Mouse (Mus musculus): ENCODE data around the gene 2310033P09Rik. TPM values are rescaled to one million over a fixed set of nuclear protein-coding genes. Genes with fewer than 3 reads are reported as not detected.
"Not testable (repeated sequence)": the region's sequence is repeated elsewhere in the genome, so short reads cannot be mapped to it uniquely, and the experiment has no call there.

Gene 2310033P09Rik
- total RNA-seq, 2 experiments from 2014 or later: 9.2 to 9.5 TPM

DNA sequence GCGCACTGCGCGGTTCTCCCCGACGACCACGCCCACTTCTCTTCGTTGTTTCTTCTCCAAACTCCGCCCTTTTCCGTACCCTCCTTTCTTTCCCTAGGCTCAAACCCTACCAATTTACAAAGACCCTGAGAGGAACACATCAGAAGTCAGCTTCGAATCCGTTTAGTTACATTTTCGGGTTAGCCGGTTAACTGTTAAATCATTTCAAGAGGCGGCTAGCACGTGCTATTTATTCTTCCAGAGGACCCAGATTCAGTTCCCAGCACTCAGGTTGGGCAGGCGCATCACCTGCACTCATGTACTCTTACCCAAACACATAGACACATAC is 16.1 kb upstream of the 2310033P09Rik start, which contains the start of gene Guk1:
Gene Guk1, minus strand, starts transcription at position 154 of the 328 bp plus-strand sequence.
- intact Hi-C loops (cut with DNase I): loop anchor here (5.0 kb wide), 1 partner anchor 35 kb away; the partner anchor contains the start of gene Arf1
- no peak for DNase-seq

DNA sequence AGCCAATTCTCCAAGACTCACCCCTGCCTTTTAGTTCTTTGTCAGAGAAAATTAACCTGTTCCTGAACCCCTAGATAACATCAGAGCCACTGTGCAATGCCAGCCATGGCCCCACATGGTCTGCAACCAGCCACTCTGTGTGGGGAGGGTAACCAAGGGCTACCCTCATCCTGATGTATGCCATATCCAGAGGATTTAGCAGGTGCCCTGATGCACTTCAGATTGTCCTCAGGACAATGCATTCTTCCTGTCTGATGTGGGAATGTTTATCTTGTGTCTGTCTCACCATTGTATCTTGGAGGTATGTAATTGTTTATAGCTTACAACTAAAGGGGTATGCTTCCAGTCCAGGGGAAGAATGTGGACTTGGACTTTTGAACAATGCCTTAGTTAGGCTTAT is 11.9 kb upstream of the 2310033P09Rik start:
- DNase-seq: no peak

DNA sequence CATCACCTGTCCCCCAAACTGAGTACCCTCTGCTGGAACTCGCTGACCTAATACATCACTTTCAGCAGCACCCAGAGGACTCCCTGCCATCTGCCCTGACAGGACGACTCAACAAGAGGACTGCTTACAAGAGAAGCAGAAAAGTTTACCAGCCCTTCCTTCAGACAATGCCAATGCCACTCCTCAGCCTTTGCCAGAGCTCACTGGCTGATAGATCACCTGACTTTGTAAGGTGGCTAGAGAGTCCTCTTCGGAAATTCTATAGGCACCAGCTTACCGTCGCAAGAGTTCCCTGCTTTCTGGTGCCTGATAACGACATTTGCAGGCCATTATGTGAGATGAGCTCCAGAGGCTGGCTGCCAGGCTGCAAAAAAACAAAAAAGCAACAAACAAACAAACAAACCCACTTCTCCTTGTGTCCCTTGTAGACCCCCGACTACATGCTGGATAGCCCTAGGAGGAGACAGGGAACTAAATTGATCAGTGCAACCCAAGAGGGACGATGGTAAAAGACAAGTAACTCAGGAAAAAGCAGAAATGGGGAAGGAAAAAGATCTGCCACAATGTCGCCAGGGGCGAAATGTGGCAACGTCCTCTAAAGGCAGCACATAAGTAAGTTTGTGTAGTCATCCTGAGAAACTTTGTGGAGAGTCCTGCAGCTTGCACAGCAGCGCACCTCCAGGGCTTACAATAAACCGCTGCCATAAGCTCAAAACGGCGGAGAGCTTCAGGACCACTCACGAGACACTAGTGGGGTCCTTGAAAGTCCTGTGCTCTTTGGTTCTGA is 6.7 kb upstream of the 2310033P09Rik start:
- intact Hi-C loops (cut with DNase I): loop anchor here (10.0 kb wide), 1 partner anchor 247 kb away; the partner anchor contains the start of genes Hist3h2a and Trim17
- no peak for DNase-seq

More for the DNA sequence above, 11.9 kb upstream of the 2310033P09Rik start:
- intact Hi-C loops (cut with DNase I): no loop called here

DNA sequence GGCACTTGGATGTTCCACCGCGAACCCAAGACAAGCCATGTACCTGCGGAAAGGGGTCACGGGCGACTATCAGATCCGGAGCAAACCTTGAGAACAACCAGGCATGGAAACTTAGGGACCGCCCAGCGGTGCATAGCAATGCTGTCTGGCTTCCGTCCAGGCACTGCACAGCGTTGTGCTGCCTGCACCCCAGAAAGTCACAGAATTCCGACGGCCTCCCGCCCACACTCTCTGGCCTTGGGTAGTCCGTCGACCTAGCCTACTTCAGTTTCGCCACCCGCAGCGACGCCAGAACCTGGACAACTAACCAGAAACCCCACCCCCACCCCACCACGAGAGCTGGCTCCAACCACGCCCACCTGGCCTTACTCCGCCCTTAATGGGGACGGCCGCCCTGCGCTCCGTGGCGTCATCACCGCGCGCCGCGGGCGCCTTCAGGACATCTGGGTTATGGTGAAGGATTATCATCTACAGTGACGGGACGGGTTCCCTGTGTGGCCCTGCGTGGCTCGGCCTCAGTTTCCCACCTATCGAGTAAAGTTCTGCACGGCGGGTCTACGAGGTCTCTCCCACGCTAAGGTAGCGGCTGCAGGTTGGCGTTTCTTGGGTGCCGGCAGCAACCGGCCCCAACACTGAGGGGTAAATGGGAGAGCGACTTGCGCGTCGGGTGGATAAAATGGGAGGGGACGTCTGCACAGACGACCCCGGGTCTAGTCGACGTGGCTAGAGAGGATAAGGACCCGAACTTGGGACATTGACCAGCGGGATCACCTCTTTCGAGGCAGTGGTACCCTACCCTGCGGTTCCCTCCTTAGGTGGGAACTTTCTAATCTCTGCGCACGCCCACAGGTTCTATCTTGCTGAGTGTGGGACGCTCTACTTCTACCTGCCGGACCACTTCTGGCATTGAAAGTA is 5.8 kb upstream of the 2310033P09Rik start, which contains the start of gene Mrpl55:
Gene Mrpl55, plus strand, starts transcription at position 406 of the 915 bp plus-strand sequence.
- intact Hi-C loops (cut with DNase I): loop anchor here (10.0 kb wide), 1 partner anchor 248 kb away; the partner anchor contains the start of genes Hist3h2a and Trim17
- DNase-seq: peak; percentile 92 to 96

DNA sequence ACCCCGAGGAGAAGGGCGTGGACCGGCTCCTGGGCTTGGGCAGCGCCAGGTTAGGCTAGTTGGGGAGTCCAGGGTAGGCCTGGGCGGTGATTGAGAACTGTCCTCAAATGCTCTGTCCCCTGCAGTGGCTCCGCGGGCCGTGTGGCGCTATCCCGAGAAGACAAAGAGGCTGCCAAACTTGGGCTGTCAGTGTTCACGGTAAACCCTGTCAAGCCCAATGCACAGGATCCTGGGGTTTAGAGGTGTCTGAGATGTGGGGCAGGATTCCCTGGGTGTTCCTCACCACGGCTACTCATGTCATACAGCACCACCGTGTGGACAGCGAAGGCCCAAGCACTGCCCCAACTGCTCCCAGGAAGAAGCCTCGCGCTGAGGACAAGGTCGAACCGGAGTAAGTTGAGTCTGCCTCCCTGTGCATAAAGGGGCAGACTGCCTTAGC is 901 bp downstream of the 2310033P09Rik start:
- intact Hi-C loops (cut with DNase I): loop anchor here (2.0 to 10.0 kb wide), 2 partner anchors 18 to 254 kb away; partner anchors contain the start of genes Hist3h2a and Trim17
- peak; percentile 63 to 65 for DNase-seq

DNA sequence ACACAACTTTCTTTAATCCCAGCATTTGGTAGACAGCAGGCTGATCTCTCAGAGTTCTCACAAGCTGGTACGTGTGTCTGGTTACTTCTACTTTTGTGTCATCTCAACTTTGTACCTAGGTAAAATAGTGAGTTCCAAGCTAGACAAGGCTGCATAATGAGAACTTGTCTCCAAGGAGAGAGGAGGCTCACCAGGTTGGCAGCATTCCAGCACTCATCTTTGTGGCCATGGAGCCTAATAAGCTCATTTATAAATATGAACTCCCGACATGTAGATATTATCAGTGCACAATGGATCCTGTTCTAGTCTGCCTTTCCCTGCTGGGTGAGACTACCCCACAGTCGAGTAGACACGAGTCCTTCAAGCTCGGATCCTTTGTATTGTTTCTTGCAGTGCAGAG is 1.5 kb downstream of the 2310033P09Rik start:
- intact Hi-C loops (cut with DNase I): loop anchor here (2.0 to 10.0 kb wide), 2 partner anchors 17 to 255 kb away; partner anchors contain the start of genes Hist3h2a and Trim17
- DNase-seq: no peak

DNA sequence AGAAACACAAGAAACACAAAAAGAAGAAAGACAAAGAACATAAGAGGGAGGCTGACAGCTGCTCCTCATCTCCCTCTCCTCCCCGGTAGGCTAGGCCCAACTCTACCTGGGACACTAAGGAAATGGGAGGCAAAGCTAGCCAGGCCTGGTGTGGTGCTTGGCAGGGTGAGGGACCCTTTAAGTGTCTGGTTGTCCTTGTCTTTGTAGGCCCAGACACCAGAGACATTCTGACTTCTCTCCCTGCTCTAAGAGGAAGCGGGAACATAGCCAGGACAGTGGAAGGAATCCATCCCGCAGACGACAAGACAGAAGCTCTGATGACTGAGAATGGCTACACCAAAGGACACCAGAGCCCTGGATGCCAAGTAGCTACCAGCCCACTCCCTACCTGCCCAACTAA is 1.9 kb downstream of the 2310033P09Rik start:
- intact Hi-C loops (cut with DNase I): no loop called here
- no peak for DNase-seq

DNA sequence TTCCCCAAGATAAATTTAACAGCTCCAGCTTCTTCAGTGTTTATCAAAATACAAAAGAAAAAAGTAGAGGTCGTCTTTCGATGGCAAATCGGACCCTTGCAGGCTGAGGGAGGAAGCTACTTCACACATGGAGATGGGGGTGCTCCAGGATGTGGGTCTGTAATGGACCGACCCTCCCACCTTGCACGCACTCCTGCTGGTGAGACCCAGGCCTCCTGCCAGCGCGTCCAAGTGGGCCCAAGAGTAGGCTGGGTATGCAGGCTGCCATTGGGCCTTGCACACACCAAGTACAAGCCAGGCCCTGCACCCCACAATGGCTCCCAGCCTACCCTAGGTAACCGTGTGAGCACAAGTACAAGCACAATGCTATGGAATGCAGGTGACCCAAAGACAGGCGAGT is 3.4 kb downstream of the 2310033P09Rik start:
- DNase-seq; intact Hi-C loops (cut with DNase I): not testable (repeated sequence)

DNA sequence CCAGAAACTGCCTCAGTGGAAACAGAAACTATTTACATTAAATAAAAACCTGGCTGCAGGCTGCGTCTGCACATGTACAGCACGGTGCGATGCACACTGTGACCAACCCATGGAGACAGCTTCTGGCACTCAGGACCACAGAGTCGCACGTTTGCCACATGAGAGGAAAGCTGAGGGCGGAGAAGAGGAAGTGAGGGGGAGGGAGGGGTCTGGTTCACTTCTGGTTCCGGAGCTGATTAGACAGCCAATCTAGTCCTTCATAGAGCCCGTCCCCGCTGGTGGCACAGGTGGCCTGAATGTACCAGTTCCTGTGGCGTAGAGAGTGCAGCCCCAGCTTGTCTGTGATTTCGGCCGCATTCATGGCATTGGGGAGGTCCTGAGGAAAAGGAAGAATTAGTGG is 4.2 kb downstream of the 2310033P09Rik start:
- DNase-seq; intact Hi-C loops (cut with DNase I): not testable (repeated sequence)

DNA sequence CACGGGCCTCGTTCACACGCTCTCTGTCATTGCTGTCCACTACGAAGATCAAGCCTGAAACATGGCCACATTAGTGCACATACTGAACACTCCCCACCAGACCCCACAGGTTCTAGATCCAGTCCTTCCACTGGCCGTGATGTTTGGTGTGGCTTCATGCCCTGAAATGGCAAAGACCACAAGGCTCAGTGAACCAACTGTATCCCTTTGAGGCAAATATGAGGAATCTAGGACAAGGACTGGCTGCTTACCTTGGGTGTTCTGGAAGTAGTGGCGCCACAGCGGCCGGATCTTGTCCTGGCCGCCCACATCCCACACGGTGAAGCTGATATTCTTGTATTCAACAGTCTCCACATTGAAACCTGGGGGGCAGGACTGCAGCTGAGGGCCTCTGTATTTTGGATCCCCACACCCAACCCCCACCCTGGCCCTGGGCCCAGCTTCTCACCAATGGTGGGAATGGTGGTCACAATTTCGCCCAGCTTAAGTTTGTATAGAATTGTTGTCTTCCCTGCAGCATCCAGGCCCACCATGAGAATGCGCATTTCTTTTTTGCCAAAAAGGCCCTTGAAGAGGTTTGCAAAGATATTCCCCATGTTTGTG is 4.9 kb downstream of the 2310033P09Rik start:
- DNase-seq: no peak
- intact Hi-C loops (cut with DNase I): no loop called here

DNA sequence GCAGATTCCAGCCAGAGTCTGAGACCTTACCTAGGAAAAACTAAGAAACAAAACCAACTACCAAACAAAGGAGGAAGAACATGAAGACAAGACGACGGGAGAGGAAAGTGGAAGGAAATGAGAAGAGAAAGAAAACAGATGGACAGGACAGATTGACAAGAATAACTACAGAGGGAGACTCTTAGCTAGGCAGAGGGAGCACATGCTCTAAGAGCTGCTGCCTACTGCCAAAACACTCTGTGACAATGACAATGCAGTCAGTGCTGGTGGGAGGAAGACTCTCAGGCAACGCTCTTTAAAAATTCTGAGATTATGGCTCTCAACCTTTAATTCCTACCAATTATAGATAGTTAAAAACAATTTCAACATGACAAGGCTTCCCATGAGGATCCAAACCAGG is 8.8 kb downstream of the 2310033P09Rik start:
- intact Hi-C loops (cut with DNase I): no loop called here
- DNase-seq: no peak

DNA sequence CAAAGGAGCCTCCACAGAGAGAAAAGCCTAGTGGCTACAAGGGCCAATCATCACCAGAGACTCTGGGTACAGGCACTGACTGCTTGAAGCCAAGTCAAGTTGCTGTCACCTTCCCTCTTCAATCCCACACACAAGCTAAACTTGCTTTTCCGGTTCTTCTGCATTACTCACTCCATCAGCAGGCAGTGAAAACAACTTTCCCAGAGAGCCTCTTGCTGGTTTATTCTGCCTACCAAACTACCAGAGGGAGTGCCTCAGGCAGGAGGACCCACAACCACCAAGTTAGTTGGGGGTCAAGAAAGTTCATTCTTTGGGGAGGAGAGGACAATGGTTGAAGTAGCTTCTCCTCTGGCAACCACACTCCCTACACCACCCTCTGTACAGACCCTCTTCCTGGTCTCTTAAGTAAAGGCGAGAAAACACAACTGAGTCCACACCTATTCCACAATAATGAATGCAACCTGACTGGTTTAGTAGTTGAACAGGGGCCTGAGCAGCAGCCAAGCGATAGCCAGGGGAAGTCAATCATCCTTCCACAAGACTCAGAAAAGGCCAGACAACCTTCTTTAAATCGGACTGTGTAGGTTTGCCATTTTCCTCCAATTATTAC is 10.4 kb downstream of the 2310033P09Rik start:
- no peak for DNase-seq

DNA sequence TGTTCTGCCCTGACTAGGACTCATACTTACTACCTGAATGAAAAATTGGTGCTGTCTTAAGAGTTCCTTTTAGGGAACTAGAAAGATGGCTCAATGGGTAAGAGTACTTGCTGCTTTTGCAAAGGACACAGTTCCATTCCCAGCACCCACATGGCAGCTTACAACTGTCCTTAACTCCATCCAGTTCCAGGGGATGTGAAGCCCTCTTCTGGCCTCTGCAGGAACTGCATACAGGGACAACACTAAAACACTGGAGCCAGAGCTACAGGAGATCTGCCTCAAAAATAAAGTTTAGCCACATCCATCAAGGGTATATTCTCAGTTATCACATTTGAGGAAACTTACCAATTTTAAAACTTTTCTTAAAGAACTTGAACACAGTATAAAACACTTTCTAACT is 10.9 kb downstream of the 2310033P09Rik start:
- no peak for DNase-seq
- intact Hi-C loops (cut with DNase I): no loop called here

More for the DNA sequence above, 10.4 kb downstream of the 2310033P09Rik start:
- intact Hi-C loops (cut with DNase I): no loop called here

DNA sequence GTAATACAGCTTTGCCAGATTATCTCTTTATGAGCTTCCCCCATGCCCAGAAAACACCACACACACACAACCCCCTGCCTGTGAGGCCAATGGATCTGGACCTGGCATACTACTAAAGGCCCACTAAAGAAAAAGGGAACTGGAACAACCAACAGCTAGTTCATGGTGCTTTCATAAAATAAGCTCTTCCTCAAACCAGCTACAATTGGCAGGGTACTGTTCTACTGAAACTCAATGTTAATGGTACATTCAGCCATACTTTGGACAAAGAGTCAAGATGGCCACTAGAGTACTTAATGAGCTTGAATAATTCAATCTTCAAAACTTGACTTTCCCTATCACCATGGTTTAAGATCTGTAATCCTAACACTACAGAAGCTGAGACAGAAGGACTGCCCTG is 13.5 kb downstream of the 2310033P09Rik start:
- intact Hi-C loops (cut with DNase I): no loop called here
- no peak for DNase-seq

DNA sequence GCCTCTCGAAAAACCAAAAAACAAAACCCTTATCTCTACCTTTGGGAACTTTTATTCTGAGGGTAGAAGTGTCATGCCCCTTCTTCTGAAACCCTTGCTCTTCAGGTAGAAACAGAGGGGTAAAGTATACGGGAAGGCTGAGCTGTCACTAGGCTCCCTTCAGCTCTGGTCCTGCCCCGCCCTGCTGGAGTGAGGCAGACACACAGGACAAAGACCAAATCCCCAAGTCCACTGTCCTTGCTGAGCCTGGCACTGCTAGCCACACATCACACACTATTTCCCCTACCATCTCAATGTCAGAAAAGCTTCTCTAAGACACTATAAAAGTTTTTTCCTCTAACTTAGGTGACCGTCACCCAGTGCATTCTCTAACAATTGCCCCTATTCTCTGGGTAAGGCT is 14.2 kb downstream of the 2310033P09Rik start:
- no peak for DNase-seq
- intact Hi-C loops (cut with DNase I): no loop called here

DNA sequence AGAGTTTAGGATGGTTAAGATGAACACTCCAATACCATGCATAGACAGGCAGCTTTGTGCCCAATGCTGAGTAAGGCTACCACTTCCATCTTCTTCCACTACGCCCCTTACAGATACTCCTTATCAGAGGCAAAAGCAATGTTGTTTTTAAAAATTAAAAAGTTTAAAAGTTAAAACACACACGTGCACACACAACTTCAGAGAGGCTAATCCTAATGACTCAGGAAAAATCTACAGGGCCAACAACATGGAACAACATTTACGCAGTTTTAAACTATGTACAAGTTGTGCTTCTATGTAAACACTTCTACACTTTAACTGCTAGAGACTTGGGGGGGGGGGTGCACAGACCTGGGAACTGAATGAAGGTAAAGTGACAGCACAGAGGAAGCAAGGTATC is 15.9 kb downstream of the 2310033P09Rik start:
- intact Hi-C loops (cut with DNase I): no loop called here
- no peak for DNase-seq

DNA sequence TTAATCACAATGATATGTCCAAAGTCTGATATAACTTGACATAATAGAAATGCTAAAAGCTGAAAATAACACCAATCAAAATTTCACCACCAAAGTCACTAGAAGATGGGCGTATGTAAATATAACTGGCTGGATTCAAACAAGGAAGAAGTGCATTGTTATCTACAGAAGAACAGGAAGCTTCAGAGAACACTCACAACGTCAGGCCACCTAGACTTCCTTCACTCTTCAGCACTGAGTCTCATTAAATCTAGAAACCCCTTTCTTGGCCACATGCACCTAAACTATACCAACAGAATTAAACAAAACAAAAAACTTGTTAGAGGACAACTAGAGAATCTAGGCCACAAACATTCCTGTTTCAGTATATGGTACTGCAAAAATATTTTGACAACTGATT is 16.3 kb downstream of the 2310033P09Rik start:
- DNase-seq: no peak
- intact Hi-C loops (cut with DNase I): no loop called here

DNA sequence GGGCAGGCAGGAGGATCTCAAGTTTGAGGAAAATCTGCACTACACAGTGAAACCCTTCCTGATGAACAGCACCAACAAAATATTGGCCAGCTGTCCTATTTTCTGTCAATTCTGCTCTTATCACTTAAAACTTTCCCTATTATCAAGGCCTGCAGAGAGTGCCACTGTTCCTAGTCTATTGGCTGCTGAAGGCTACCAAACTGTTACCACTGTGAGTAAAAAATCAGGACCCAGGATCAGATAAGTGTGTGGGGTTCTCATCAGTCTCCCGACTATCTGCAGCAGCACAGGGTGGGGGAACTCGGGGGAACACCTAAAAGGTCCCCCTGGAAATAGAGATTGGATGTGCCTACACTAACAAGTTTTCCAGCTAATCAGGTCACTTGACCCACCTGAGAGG is 17.0 kb downstream of the 2310033P09Rik start:
- intact Hi-C loops (cut with DNase I): loop anchor here (5.0 kb wide), 1 partner anchor 33 kb away; the partner anchor contains the start of gene Guk1
- no peak for DNase-seq

DNA sequence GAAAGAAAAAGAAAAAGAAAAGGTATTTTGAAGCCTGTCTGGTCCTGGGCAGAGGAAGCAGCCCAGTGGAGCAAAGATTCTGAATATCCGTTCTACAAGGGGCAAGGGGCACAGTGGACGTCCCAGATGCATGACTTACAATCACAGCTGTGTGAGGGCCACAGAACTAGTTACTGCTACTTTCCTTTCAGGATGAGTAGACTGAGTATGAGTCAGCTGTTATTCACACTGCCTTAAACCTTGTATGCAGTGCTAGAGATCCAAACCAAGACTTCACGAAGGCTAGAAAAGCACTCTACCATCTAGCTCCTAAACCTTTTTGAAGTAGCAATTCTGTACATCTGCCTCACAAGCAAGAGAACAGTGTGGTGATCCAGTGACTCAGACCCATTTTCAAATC is 18.1 kb downstream of the 2310033P09Rik start:
- intact Hi-C loops (cut with DNase I): loop anchor here (2.0 to 5.0 kb wide), 2 partner anchors 17 to 34 kb away; partner anchors contain the start of genes 2310033P09Rik and Guk1
- no peak for DNase-seq
